Mouse (Mus musculus): Measurements from ENCODE around the gene Mvp. TPM values are rescaled to one million over a fixed set of nuclear protein-coding genes. Genes with fewer than 3 reads are reported as not detected.

The Mvp gene
- polyA plus RNA-seq, 1 experiment from 2014 or later = 5.3 TPM

DNA sequence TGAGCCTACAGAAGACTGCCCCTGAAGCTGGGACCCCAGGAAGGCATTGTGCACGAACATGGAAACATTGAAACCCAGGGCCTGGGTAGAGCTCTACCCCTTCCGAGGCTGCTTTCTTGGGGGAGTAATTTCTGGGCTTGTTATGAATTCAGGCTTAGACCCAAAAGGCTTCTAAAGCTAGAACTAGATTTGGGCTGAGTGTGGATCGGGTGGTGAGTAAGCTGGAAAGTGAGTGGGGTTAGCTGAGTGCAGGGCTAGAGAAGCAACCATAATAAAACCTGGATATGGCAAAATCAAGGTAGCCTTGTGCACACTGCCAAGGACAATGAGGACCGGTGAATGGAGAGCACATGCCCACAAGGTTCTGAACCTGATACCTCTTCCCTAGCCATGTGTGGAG lies 52.5 kb downstream of the Mvp start:
- H3K4me1 ChIP-seq = no peaks in the 10 kb centered on the region
- no peak overlapping the region for H3K27ac ChIP-seq
- H3K27me3 ChIP-seq = peaks cover 24% of the 10 kb centered on the region
- H3K9me3 ChIP-seq = no peaks in the 10 kb centered on the region
- H3K36me3 ChIP-seq = no peaks in the 10 kb centered on the region
- no peak overlapping the region for H3K4me3 ChIP-seq
- H3K4me2 ChIP-seq = no peak overlapping the region
- H3K9ac ChIP-seq = no peak overlapping the region
- WGBS = 78% methylated on average over 4 of the region's 4 CpGs
- no peak for ATAC-seq (ENCODE audit: insufficient number of reproducible peaks, insufficient read depth, low FRiP score, low TSS enrichment, low read depth)

DNA sequence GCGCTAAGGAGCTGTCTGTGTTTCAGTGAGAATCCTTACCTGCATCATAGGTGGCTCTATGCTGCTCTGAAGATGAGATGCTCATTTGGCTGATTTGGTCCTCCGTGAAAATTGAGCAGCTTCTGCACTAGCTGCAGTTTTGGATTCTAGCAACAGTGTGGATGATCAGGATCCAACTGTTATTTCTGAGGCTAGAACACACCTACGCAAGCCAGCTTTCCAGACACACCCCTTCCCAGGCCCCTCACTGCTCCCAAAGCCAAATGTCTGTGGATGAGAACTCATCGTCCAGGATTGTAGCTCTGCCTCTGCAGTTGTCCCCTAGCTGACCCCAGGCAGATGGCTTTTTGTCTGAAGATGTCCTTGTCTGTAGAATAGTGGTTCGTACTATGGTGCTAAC lies 53.3 kb downstream of the Mvp start:
- H3K36me3 ChIP-seq = no peaks in the 10 kb centered on the region
- no peaks in the 10 kb centered on the region for H3K4me1 ChIP-seq
- no peak overlapping the region for H3K4me3 ChIP-seq
- no peak overlapping the region for H3K9ac ChIP-seq
- WGBS = 88% methylated on average over 5 of the region's 5 CpGs
- no peak for ATAC-seq (ENCODE audit: insufficient number of reproducible peaks, insufficient read depth, low FRiP score, low TSS enrichment, low read depth)
- H3K9me3 ChIP-seq = no peaks in the 10 kb centered on the region
- no peak overlapping the region for H3K27ac ChIP-seq
- H3K4me2 ChIP-seq = no peak overlapping the region
- peaks cover 24% of the 10 kb centered on the region for H3K27me3 ChIP-seq

DNA sequence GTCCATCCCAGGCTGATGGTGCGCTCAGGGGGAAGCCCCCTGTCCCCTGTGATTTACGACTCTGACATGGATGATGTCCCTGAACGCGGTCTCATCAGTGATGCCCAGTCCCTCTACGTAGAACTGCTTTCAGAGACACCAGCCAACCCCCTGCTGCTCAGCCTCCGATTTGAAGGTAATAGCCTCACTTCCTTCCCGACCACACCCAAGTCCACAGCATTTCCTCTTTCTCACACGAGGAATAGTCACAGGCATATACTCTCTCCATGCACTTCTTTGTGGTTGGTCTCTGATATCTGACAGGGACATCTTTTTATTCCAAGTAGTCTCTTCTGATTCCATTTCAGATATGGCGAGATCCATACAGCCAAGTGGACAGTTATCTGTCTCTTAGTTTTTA lies 54.6 kb downstream of the Mvp start:
- Histone ChIP-seq H3K4me1 (no peaks in the 10 kb centered on the region), H3K27ac (no peak overlapping the region), H3K4me2 (no peak overlapping the region), H3K9ac (no peak overlapping the region), H3K9me3 (no peaks in the 10 kb centered on the region), H3K27me3 (peaks cover 24% of the 10 kb centered on the region), H3K36me3 (no peaks in the 10 kb centered on the region), H3K4me3 (no peak overlapping the region)
- ATAC-seq (ENCODE audit: insufficient number of reproducible peaks, insufficient read depth, low FRiP score, low TSS enrichment, low read depth) = no peak
- WGBS = 74% methylated on average over 9 of the region's 9 CpGs

DNA sequence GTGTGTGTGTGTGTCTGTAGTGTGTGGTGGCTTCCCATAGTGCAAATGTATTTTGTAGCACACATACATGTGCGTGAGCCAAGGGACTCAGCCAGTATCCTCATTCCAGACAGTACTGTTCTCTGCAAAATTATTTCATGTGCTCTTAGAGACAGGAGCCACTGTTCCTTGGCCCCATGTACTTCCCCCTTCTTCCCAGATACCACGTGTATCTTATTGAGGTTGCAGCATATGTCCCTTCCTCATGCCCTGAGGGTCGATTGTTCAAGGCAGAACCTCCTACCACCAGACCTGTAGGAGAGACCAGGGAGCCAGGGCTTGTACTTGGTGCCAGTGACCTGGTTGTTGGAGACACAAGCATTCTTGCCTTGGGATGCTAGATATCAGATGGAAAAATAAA lies 59.3 kb downstream of the Mvp start:
- WGBS = 59% methylated on average over 3 of the region's 3 CpGs
- Histone ChIP-seq H3K27me3 (peaks cover 40% of the 10 kb centered on the region), H3K36me3 (no peaks in the 10 kb centered on the region), H3K9me3 (no peaks in the 10 kb centered on the region), H3K4me2 (no peak overlapping the region), H3K4me1 (peaks cover 5% of the 10 kb centered on the region), H3K9ac (no peak overlapping the region), H3K27ac (no peak overlapping the region), H3K4me3 (no peak overlapping the region)
- no peak for ATAC-seq (ENCODE audit: insufficient number of reproducible peaks, insufficient read depth, low FRiP score, low TSS enrichment, low read depth)

DNA sequence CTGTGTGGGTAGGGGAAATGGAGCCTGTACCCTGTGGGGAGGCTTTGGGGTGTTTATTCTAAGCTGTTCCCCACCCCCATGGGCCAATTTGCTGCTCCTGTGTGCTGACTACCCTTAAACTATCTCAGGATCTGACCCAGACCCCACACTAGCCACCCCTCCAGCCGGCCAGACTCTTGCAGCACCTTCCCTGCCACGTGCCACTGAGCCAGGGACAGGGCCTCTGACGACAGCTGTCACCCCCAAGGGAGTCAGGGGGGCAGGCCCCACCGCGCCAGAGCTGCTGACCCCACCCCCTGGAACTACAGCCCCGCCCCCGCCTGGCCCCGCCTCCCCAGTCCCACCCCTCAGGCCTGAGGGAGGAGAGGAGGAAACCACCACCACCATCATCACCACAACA lies 61.8 kb downstream of the Mvp start:
- no peak overlapping the region for H3K4me2 ChIP-seq
- H3K9ac ChIP-seq = no peak overlapping the region
- peaks cover 14% of the 10 kb centered on the region for H3K4me1 ChIP-seq
- no peak overlapping the region for H3K4me3 ChIP-seq
- H3K27ac ChIP-seq = no peak overlapping the region
- ATAC-seq (ENCODE audit: insufficient number of reproducible peaks, insufficient read depth, low FRiP score, low TSS enrichment, low read depth) = no peak
- peaks cover 47% of the 10 kb centered on the region for H3K27me3 ChIP-seq
- H3K9me3 ChIP-seq = no peaks in the 10 kb centered on the region
- H3K36me3 ChIP-seq = no peaks in the 10 kb centered on the region
- 0% methylated on average over 8 of the region's 8 CpGs for WGBS

DNA sequence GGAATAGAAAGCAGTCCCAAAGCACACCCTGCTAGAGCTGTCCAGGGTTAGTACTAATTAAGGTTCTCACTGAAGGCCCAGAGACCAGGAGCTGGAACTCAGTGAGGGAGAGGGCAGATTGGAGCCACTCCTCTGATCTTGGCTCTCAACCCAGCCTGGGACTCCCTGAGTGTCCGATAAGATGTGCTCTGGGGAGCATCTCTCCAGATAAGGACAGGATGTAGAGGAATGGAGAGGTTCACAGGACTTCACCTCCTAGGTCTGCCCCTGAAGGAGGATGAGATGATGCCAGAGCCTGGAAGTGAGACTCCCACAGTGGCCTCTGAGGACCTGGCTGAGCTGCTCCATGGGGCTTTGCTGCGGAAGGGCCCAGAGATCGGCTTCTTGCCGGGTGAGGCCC lies 62.7 kb downstream of the Mvp start:
- Histone ChIP-seq H3K4me3 (no peak overlapping the region), H3K9ac (no peak overlapping the region), H3K36me3 (no peaks in the 10 kb centered on the region), H3K4me2 (no peak overlapping the region), H3K27me3 (peaks cover 47% of the 10 kb centered on the region), H3K27ac (no peak overlapping the region), H3K9me3 (no peaks in the 10 kb centered on the region), H3K4me1 (peaks cover 14% of the 10 kb centered on the region)
- WGBS = 16% methylated on average over 4 of the region's 4 CpGs
- ATAC-seq (ENCODE audit: insufficient number of reproducible peaks, insufficient read depth, low FRiP score, low TSS enrichment, low read depth) = no peak

DNA sequence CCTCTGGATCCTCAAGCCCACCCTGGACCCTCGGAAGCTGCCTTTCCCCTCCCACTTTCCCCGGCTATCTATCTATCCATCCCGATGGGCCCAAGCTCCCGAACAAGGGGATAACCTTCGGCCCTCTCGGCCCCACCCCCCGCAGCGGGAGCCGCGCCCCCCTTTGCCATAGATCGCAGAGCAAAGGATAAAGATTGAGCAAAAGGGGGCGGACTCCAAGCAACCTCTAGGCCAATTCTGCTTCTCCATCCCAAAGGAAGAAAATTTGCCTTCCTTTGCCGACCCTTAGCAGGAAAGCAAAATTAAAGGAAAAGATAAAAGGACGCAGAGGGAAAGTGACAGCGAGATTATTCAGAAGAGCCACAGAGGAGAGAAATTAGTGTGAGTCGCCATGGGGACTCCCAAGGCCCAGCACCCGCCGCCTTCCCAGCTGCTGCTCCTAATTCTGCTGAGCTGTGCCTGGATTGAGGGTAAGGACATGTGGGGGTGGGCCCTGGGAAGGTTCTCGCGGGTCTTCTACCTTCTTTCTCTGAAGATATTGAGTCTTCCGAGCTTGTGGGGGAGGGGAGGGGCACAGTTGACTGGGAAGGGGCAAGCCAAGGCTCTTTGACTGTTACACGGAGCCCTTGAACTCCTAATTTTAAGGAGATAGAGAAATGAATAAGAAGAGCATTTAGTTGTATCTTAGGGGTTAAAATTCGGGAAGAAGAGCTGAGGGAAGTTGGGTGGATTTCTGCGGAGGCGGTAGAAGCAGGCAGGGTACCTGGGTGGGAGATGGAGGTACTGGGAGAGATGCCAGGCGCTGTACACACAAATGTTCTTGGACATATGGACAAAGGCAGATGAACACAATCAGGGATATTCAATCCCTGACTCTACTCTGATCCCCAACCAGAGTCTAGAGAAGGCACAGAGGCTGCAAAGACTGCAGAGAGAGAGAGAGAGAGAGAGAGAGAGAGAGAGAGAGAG lies 63.5 kb downstream of the Mvp start:
- Histone ChIP-seq H3K27ac (no peak overlapping the region), H3K4me1 (peaks cover 14% of the 10 kb centered on the region), H3K36me3 (no peaks in the 10 kb centered on the region), H3K9me3 (no peaks in the 10 kb centered on the region), H3K9ac (no peak overlapping the region), H3K4me3 (peak overlapping the region; percentile 52; the same call in 1 of the 2 replicates), H3K4me2 (peak overlapping the region; percentile 99), H3K27me3 (peaks cover 47% of the 10 kb centered on the region)
- ATAC-seq (ENCODE audit: insufficient number of reproducible peaks, insufficient read depth, low FRiP score, low TSS enrichment, low read depth) = no peak
- 6% methylated on average over 26 of the region's 26 CpGs for WGBS

DNA sequence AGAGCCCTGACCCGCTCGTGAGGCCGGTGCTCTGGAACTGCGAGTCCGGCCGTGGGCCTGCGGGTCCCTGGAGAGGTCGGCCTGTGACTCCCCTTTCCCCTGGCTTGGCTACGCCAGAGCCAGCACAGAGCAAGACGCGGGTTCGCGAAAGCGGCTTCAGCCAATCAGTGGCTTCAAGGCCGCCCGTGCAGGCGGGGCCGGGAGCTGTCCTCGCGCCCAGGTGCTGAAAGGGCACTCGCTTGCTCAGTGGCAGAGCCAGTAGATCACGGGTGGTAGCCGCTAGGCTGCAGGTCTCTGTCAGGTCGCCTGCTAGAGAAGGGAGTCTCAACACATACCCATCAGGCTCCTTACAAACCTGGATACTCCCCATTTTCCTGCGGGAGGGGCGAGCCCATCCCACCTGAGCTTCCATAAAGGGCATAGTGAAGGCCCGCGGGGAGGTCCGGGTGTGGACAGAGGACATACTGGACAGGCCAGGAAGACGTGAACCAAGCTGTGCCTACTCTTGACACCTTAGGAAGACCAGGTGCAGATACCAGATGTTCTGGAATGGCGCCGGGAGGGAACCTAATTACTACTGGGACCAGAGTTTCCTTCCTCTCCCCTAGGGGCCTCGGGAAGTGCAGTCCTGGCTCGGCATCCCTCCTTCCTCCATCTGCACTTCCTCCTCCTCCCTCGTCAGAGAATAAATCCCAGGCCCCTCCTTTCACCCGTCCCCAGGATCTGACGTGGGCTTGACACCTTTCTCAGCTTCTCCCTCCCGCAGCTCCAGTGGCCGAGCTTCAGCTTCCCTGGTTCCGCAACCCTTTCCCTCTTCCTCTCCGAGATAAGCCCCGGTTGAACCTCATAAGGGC lies 64.4 kb downstream of the Mvp start, which contains the start of gene Sez6l2:
Sez6l2 (plus strand) TSS at position 771 of the 854 bp plus-strand sequence.
- Histone ChIP-seq H3K4me3 (peak within 1 kb of the TSS; percentile 52), H3K9ac (peak within 1 kb of the TSS; percentile 67), H3K4me2 (peak within 1 kb of the TSS; percentile 99), H3K27me3 (peaks cover 47% of the 10 kb centered on the region), H3K36me3 (peaks cover 4% of the 10 kb centered on the region; the same call in 1 of the 2 replicates), H3K4me1 (peaks cover 14% of the 10 kb centered on the region), H3K9me3 (no peaks in the 10 kb centered on the region), H3K27ac (no peak within 1 kb of the TSS)
- under 1% methylated on average over 42 of the region's 42 CpGs for WGBS
- ATAC-seq (ENCODE audit: insufficient number of reproducible peaks, insufficient read depth, low FRiP score, low TSS enrichment, low read depth) = peak; percentile 82

DNA sequence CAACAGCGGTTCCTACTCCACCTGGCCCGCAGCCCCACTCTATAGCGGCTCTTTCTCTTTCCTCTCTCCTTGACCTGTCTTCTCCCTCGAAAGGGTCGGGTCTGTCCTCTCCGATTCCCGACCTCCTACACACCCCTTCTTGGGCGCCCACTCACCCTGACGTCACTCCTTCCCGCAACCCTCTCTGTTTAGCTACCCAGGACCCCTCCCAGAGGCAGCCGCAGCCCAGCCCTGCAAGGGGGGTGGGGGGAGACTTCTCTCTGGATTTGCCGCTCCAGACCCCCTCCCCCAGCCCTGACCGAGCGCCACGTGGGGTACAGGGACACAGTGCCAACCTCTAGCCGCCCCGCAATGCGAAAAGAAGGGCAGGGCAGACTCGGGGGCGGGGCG lies 65.0 kb downstream of the Mvp start, which contains the start of gene Asphd1:
Asphd1 (minus strand) TSS at position 180 of the 390 bp plus-strand sequence.
- peak; percentile 50; the same call in 1 of the 2 replicates for ATAC-seq (ENCODE audit: insufficient number of reproducible peaks, insufficient read depth, low FRiP score, low TSS enrichment, low read depth)
- Histone ChIP-seq H3K9ac (peak within 1 kb of the TSS; percentile 67), H3K27me3 (peaks cover 47% of the 10 kb centered on the region), H3K27ac (no peak within 1 kb of the TSS), H3K36me3 (peaks cover 10% of the 10 kb centered on the region; the same call in 1 of the 2 replicates), H3K4me1 (peaks cover 14% of the 10 kb centered on the region), H3K9me3 (no peaks in the 10 kb centered on the region), H3K4me2 (peak within 1 kb of the TSS; percentile 99), H3K4me3 (peak within 1 kb of the TSS; percentile 52)
- 2% methylated on average over 21 of the region's 21 CpGs for WGBS

DNA sequence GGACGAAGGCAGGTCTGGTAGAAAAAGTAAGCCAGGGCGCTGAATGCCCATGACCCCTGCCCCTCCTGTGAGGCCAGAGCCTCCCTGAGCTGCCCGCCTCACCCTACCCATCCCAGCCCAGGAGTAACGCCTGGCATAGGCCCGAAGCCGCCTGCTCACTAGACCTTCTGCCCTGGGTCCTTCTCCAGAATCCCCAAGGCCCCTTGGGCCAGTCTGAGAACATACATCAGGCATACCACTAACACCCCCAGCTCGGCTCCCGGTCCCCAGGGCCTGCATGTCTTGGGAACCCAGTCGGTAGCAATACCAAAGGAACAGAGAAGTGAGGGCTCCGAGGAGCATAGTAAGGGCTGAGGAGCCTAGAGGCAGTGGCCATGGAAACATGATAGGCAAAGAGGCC lies 65.8 kb downstream of the Mvp start:
- Histone ChIP-seq H3K4me3 (no peak overlapping the region), H3K9ac (no peak overlapping the region), H3K27me3 (peaks cover 42% of the 10 kb centered on the region), H3K4me2 (peak overlapping the region; percentile 99), H3K27ac (no peak overlapping the region), H3K9me3 (no peaks in the 10 kb centered on the region), H3K4me1 (peaks cover 14% of the 10 kb centered on the region), H3K36me3 (peaks cover 12% of the 10 kb centered on the region; the same call in 1 of the 2 replicates)
- 81% methylated on average over 10 of the region's 10 CpGs for WGBS
- no peak for ATAC-seq (ENCODE audit: insufficient number of reproducible peaks, insufficient read depth, low FRiP score, low TSS enrichment, low read depth)

DNA sequence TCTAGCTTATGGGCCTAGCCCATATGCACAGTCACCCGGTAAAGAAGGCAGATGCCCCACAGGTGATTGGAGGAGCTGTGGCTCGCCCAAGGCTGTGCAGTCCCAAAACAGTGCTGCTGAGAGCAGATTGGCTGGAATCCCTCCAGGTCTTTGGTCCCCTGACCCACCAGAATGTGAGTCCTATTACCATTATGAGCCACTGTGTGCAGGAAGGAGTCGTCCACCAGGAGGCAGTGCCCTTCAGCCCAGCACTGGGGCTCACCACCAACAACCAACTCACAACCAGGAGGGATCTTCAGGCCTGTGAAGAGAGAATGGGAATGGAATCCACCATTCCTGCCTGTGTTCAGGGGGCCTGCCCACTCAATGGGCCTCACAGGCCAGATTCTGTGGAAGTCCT lies 67.9 kb downstream of the Mvp start:
- Histone ChIP-seq H3K4me3 (no peak overlapping the region), H3K36me3 (peaks cover 22% of the 10 kb centered on the region; the same call in 1 of the 2 replicates), H3K9me3 (no peaks in the 10 kb centered on the region), H3K27ac (no peak overlapping the region), H3K9ac (no peak overlapping the region), H3K4me1 (peaks cover 14% of the 10 kb centered on the region), H3K27me3 (peaks cover 22% of the 10 kb centered on the region), H3K4me2 (no peak overlapping the region)
- 40% methylated on average over 3 of the region's 3 CpGs for WGBS
- ATAC-seq (ENCODE audit: insufficient number of reproducible peaks, insufficient read depth, low FRiP score, low TSS enrichment, low read depth) = no peak
